In genomic region chr4:43630671-43631045, GRCm38 (mm10) we compare ENCODE assay signal across 10 mouse cellular contexts. TPM values are rescaled to one million over a fixed set of nuclear protein-coding genes. Genes with fewer than 3 reads are reported as not detected.
A peak's percentile ranks its signal among the peaks of the same experiment; 100 is the strongest.
DNase-seq lines count a peak whose midpoint lies in the region; ATAC-seq lines count a peak whose summit lies in the region.
"Had no signal": no experiment of that assay in that cellular context is flagged by ENCODE, and none has a peak within 500 bp of the region (broad histone marks: within the 10 kb centered on the region; RNA-seq: fewer than 3 reads in every experiment).

No protein-coding gene starts in this region.

- no peak for ATAC-seq in liver, embryonic 11.5 days (replicated peaks; ENCODE audit: low FRiP score)
- ATAC-seq in forebrain, embryonic 11.5 days (replicated peaks; ENCODE audit: low FRiP score): peak; percentile 31; the same call in 1 of the 2 replicates
- peak; percentile 10; the same call in 1 of the 2 replicates for ATAC-seq in limb, embryonic 13.5 days (ENCODE audit: low FRiP score, low read depth)

- DNase-seq in liver, embryonic 11.5 days (ENCODE audit: low spot score): peak; percentile 41
- no peak for DNase-seq in liver
- DNase-seq in forebrain, embryonic 11.5 days (ENCODE audit: low spot score): peak; percentile 52
- peak; percentile 65 for DNase-seq in retina, postnatal 1 day
- DNase-seq in gastrocnemius, postnatal 4 days (ENCODE audit: low spot score in 2 of 2): no peak
- DNase-seq in left cerebral cortex, postnatal 4 days: no peak
- no peak for DNase-seq in layer of hippocampus, adult 8-10 months (ENCODE audit: low spot score in 2 of 2)

- peak overlapping the region; percentile 64; the same call in 1 of the 2 replicates for H3K4me3 ChIP-seq in liver, embryonic 11.5 days (ENCODE audit: low read depth, low read length)
- peak overlapping the region; percentile 64 for H3K4me3 ChIP-seq in forebrain, embryonic 11.5 days (ENCODE audit: low read depth, low read length)
- H3K4me3 ChIP-seq in limb, embryonic 13.5 days: peak overlapping the region; percentile 73

- intact Hi-C loops in left cerebral cortex, postnatal 4 days (cut with DNase I): loop anchor here (5.0 kb wide), 1 partner anchor 112 kb away; no protein-coding TSS in a partner anchor

- no peaks in the 10 kb centered on the region for H3K36me3 ChIP-seq in liver, embryonic 11.5 days (ENCODE audit: control insufficient read depth, insufficient read depth, low read length)
- no peaks in the 10 kb centered on the region for H3K36me3 ChIP-seq in forebrain, embryonic 11.5 days (ENCODE audit: control insufficient read depth, insufficient read depth, low read length)
- no peaks in the 10 kb centered on the region for H3K36me3 ChIP-seq in limb, embryonic 13.5 days

- H3K9ac ChIP-seq in liver, embryonic 11.5 days (ENCODE audit: low read depth, low read length): no peak overlapping the region
- peak overlapping the region; percentile 90; the same call in 1 of the 2 replicates for H3K9ac ChIP-seq in forebrain, embryonic 11.5 days (ENCODE audit: low read length)
- H3K9ac ChIP-seq in limb, embryonic 13.5 days: peak overlapping the region; percentile 97

- no peak overlapping the region for H3K27ac ChIP-seq in liver, embryonic 11.5 days (ENCODE audit: low read depth, low read length)
- H3K27ac ChIP-seq in forebrain, embryonic 11.5 days (ENCODE audit: low read depth, low read length): peak overlapping the region; percentile 50; the same call in 1 of the 2 replicates
- H3K27ac ChIP-seq in limb, embryonic 13.5 days: peak overlapping the region; percentile 76; the same call in 1 of the 2 replicates

- peaks cover 26% of the 10 kb centered on the region for H3K27me3 ChIP-seq in liver, embryonic 11.5 days (replicated peaks; ENCODE audit: control insufficient read depth, insufficient read depth, low read length)
- peaks cover 6% of the 10 kb centered on the region for H3K27me3 ChIP-seq in forebrain, embryonic 11.5 days (ENCODE audit: control insufficient read depth, insufficient read depth, low read length)
- H3K27me3 ChIP-seq in limb, embryonic 13.5 days: peaks cover 9% of the 10 kb centered on the region; the same call in 1 of the 2 replicates

- H3K4me2 ChIP-seq in liver, embryonic 11.5 days: peak overlapping the region; percentile 96
- peak overlapping the region; percentile 90 for H3K4me2 ChIP-seq in forebrain, embryonic 11.5 days (ENCODE audit: low read depth, low read length, severe bottlenecking)
- H3K4me2 ChIP-seq in limb, embryonic 13.5 days (replicated peaks): peak overlapping the region; percentile 94

- 0 out of 2 replicates have a peak, but pooled peaks cover 8% of the 10 kb centered on the region for H3K4me1 ChIP-seq in liver, embryonic 11.5 days (replicated peaks; ENCODE audit: control insufficient read depth, insufficient read depth, low read length)
- peaks cover 10% of the 10 kb centered on the region for H3K4me1 ChIP-seq in forebrain, embryonic 11.5 days (replicated peaks; ENCODE audit: control insufficient read depth, insufficient read depth, low read length)
- peaks cover 45% of the 10 kb centered on the region for H3K4me1 ChIP-seq in limb, embryonic 13.5 days

- WGBS in liver, embryonic 11.5 days: 29% methylated on average over 5 of the region's 5 CpGs
- 21% methylated on average over 5 of the region's 5 CpGs for WGBS in forebrain, embryonic 11.5 days
- WGBS in limb, embryonic 13.5 days: 24% methylated on average over 5 of the region's 5 CpGs

- H3K9me3 ChIP-seq in liver, embryonic 11.5 days (ENCODE audit: control insufficient read depth, low read length): no peaks in the 10 kb centered on the region
- peaks cover under 1% of the 10 kb centered on the region; the same call in 1 of the 2 replicates for H3K9me3 ChIP-seq in forebrain, embryonic 11.5 days (ENCODE audit: control insufficient read depth, low read length)
- H3K9me3 ChIP-seq in limb, embryonic 13.5 days: peaks cover 3% of the 10 kb centered on the region; the same call in 1 of the 2 replicates

RNA-seq across cellular contexts. Expression of gene Npr2, which starts 1.1 kb away (rescaled TPM):
- polyA plus RNA-seq in liver, embryonic 11.5 days (2014; fragmentation: Nextera tagmentation; extraction: Ambion mirVana): 3.2 and 4.5 TPM in 2 replicates
- 9.8 and 10.8 TPM in 2 replicates for polyA plus RNA-seq in forebrain, embryonic 11.5 days (2014; fragmentation: Nextera tagmentation; extraction: Ambion mirVana)
- 18.7 and 20.2 TPM in 2 replicates for polyA plus RNA-seq in limb, embryonic 13.5 days (2015; fragmentation: Nextera tagmentation; extraction: Ambion mirVana)
- total RNA-seq in gastrocnemius, postnatal 4 days (2021): 10 to 100 TPM; 42.9 to 49.7 TPM
- 10 to 100 TPM; 56.5 to 65.2 TPM for total RNA-seq in left cerebral cortex, postnatal 4 days (2021)
- total RNA-seq in layer of hippocampus, adult 8-10 months (2022): 10 to 100 TPM; 54.6 to 68.4 (median 59.4) TPM
- polyA plus RNA-seq: inflammation-experienced regulatory T-cells, adult 6 months had no signal

RNA-seq across cellular contexts. Expression of gene Spag8, which starts 22.7 kb away (rescaled TPM):
- 0.30 and 1.5 TPM in 2 replicates for polyA plus RNA-seq in liver, embryonic 11.5 days (2014; fragmentation: Nextera tagmentation; extraction: Ambion mirVana)
- 1.7 and 2.3 TPM in 2 replicates for polyA plus RNA-seq in forebrain, embryonic 11.5 days (2014; fragmentation: Nextera tagmentation; extraction: Ambion mirVana)
- 0.84 and 1.00 TPM in 2 replicates for polyA plus RNA-seq in limb, embryonic 13.5 days (2015; fragmentation: Nextera tagmentation; extraction: Ambion mirVana)
- under 1 TPM in 1 of 2 experiments, not detected in 1; 0.26 TPM for total RNA-seq in gastrocnemius, postnatal 4 days (2021)
- total RNA-seq in left cerebral cortex, postnatal 4 days (2021): 1 to 10 TPM; 2.0 to 2.4 TPM
- 1 to 10 TPM; 1.5 to 2.7 (median 2.0) TPM for total RNA-seq in layer of hippocampus, adult 8-10 months (2022)

RNA-seq across cellular contexts. Expression of gene Hint2, which starts 25.6 kb away (rescaled TPM):
- polyA plus RNA-seq in liver, embryonic 11.5 days (2014; fragmentation: Nextera tagmentation; extraction: Ambion mirVana): 87.8 and 88.0 TPM in 2 replicates
- polyA plus RNA-seq in forebrain, embryonic 11.5 days (2014; fragmentation: Nextera tagmentation; extraction: Ambion mirVana): 64.1 and 66.8 TPM in 2 replicates
- polyA plus RNA-seq in limb, embryonic 13.5 days (2015; fragmentation: Nextera tagmentation; extraction: Ambion mirVana): 78.3 and 90.2 TPM in 2 replicates
- total RNA-seq in gastrocnemius, postnatal 4 days (2021): 10 to 100 TPM; 57.6 to 66.5 TPM
- 10 to 100 TPM; 21.1 to 23.9 TPM for total RNA-seq in left cerebral cortex, postnatal 4 days (2021)
- 10 to 100 TPM; 25.3 to 39.2 (median 37.6) TPM for total RNA-seq in layer of hippocampus, adult 8-10 months (2022)

RNA-seq across cellular contexts. Expression of gene Tmem8b, which starts 38.1 kb away (rescaled TPM):
- polyA plus RNA-seq in liver, embryonic 11.5 days (2014; fragmentation: Nextera tagmentation; extraction: Ambion mirVana): 0.84 and 1.1 TPM in 2 replicates
- 5.2 and 6.4 TPM in 2 replicates for polyA plus RNA-seq in forebrain, embryonic 11.5 days (2014; fragmentation: Nextera tagmentation; extraction: Ambion mirVana)
- 7.8 and 8.2 TPM in 2 replicates for polyA plus RNA-seq in limb, embryonic 13.5 days (2015; fragmentation: Nextera tagmentation; extraction: Ambion mirVana)
- total RNA-seq in gastrocnemius, postnatal 4 days (2021): 10 to 100 TPM in 1 of 2 experiments, 1 to 10 TPM in 1; 9.4 to 12.0 TPM
- 10 to 100 TPM; 50.1 to 52.5 TPM for total RNA-seq in left cerebral cortex, postnatal 4 days (2021)
- 10 to 100 TPM; 66.0 to 71.0 (median 68.4) TPM for total RNA-seq in layer of hippocampus, adult 8-10 months (2022)

RNA-seq across cellular contexts. Expression of gene Fam221b, which starts 38.3 kb away (rescaled TPM):
- 2.2 and 2.3 TPM in 2 replicates for polyA plus RNA-seq in liver, embryonic 11.5 days (2014; fragmentation: Nextera tagmentation; extraction: Ambion mirVana)
- 2.5 and 2.7 TPM in 2 replicates for polyA plus RNA-seq in forebrain, embryonic 11.5 days (2014; fragmentation: Nextera tagmentation; extraction: Ambion mirVana)
- polyA plus RNA-seq in limb, embryonic 13.5 days (2015; fragmentation: Nextera tagmentation; extraction: Ambion mirVana): 2.5 and 2.6 TPM in 2 replicates
- under 1 TPM; 0.13 to 0.44 TPM for total RNA-seq in gastrocnemius, postnatal 4 days (2021)
- total RNA-seq in left cerebral cortex, postnatal 4 days (2021): under 1 TPM; 0.88 to 0.93 TPM
- total RNA-seq in layer of hippocampus, adult 8-10 months (2022): 1 to 10 TPM in 3 of 4 experiments, under 1 TPM in 1; 0.84 to 1.5 (median 1.1) TPM
- polyA plus RNA-seq: adrenal gland, adult 2 months had no signal

Comparison
In these comparisons a context has a peak if more than half of its experiments do, and no peak if none do; other contexts are left out.
1. DNase-seq: peak in liver, embryonic 11.5 days (single experiment), forebrain, embryonic 11.5 days (single experiment) and retina, postnatal 1 day (single experiment); none in liver (single experiment), gastrocnemius, postnatal 4 days (0 of 2), left cerebral cortex, postnatal 4 days (single experiment) and layer of hippocampus, adult 8-10 months (0 of 2).
2. Peak in every context shown above with its lines, with median percentiles within 50 percentile points of each other: H3K4me2 ChIP-seq and H3K4me3 ChIP-seq.